Mouse (Mus musculus): ENCODE results near the gene Prr11. TPM values are rescaled to one million over a fixed set of nuclear protein-coding genes. Genes with fewer than 3 reads are reported as not detected.

The Prr11 gene
- 10.5 and 12.8 TPM in 2 replicates for polyA plus RNA-seq (2012; rRNA removed)

GRCm38 (mm10) chr11:87108409-87108754, at the start of gene Prr11:
Prr11 (minus strand) TSS chr11:87108708.

DNA sequence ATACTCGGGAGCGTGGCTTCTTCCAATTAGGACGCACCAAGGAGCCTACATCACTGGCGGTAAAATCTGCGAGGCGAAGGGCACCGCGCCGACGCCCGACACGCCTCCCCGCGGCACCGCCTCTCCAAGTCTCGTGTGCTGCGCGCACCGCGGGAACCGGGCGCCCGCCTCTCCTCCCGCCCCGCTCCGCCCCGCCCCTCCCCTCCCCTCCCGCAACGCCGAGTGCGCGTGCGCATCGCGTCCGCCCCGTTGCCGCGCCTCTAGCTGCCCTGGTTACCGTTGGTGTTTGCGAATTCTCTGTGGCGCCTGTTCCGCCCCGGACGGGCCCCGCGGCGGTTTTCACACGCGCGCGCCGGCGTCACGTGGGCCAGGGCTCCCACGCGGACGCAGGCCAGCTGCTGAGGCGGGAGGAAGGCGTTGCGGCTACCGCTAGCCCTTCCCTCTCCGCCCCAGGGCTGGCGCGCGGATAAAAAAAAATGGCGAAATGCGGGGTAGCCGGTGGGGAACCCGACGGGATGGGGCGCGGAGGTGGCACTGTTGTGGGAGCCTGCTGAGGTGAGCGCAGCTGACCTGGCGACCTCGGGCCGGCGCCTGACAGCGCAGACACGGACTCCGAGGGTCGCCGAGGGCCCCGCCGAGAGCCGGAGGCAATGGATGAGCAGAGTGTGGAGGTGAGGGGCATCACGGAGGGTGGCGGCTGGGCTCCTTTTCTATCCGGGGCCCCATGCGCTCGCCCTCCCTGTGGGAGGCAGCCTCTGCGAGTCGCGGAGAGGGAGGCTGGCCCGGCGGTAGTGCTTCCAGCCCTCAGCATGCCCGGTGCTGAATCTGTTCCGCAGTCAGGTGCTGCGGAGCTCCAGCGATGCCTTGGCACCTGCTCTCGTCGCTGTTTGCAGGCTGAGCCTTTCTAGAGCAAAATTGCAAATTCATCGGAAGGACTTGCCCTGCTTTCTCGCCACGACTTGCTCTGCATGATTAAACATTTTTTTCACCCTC, 18.6 kb upstream of the Prr11 start, which contains the start of gene Trim37:
Gene Trim37, plus strand, starts transcription at position 254 of the 993 bp plus-strand sequence.

DNA sequence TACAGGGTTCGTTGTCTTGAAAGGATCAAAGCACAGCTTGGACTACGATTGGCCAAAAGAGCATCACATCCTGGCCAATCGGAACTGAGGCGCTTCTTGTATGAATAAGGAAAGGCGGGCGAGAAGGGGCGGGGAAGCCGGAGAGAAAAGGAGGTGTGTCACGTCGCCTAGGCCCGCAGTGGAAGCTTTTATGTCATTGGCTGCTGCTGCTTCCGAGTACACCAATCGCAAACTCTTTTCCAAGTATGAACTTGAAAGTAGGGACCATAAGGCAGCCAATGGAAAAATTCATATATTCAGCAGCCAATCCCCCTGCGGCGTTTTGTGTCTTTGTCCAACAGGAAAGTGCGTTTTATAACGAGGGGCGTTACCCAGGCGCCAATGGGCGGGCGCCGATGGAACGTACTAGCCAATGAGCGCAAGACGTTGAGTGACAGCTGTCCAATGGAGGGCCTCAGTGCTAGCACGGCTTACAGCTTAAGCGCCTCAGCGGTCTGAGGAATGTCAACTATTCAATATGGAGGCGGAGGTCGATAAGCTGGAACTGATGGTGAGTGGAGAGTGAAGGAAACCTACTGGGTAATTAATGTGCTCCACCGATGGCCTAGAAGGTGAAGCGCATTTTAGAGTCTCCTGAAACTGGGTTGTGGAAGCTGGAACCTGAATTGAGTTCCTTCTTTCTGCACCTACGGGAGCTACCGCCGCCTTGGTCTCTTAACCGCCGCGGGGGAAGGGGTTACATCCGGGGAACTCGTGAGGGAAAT, 429 bp upstream of the Prr11 start, which contains the start of gene Ska2:
Gene Ska2, plus strand, starts transcription at position 480 of the 764 bp plus-strand sequence.

DNA sequence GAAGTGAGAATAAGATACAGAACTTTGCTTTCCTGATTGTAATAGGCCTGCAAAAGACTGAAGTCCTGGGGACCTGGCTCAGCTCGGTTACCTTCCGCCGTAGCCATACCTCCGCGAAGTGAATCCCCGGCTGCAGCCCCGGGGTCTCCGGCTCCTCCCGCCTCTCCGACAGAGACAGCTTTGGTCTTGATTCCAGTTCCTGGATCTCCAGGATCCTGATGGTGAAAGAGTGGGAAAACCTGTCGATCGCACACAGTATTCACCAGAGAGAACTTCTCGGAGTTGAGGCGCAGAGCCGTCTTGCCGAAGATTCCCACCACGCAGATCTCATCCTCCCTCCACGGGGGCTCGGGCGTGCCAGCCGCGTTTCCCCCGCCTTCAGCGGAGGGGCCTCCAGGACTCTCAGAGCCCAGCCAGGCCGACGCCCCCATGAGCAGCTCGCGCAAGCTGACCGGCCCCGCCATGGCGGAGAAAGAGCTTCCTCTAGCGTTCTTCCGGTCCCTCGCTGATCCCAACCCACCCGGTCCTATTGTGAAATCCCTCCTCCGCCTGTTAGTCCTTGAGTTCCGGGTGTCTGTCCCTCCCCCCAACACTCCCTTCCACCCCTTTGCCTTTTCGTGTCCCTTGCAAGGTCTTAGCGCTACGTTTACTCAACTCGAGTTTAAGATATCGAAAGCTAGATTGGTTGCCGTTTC, 22.1 kb downstream of the Prr11 start, which contains the start of gene Smg8:
Gene Smg8, minus strand, starts transcription at position 485 of the 695 bp plus-strand sequence.

GRCm38 (mm10) chr11:87073866-87074440, 34.6 kb downstream of the Prr11 start, which contains the start of gene Gdpd1:
Gdpd1 (minus strand) TSS chr11:87074062.

Other genes with a start within 250 kb of the Prr11 start
- 7.1 and 7.2 TPM in 2 replicates for gene Ypel2, start 115.0 kb downstream of the Prr11 start, polyA plus RNA-seq (2012; rRNA removed)
- gene Gdpd1, start 34.6 kb downstream of the Prr11 start, polyA plus RNA-seq (2012; rRNA removed): 60.0 and 75.1 TPM in 2 replicates
- 19.1 and 19.5 TPM in 2 replicates for gene Smg8, start 21.9 kb downstream of the Prr11 start, polyA plus RNA-seq (2012; rRNA removed)
- 50.2 and 58.8 TPM in 2 replicates for gene Ska2, start 526 bp upstream of the Prr11 start, polyA plus RNA-seq (2012; rRNA removed)
- 45.9 and 51.7 TPM in 2 replicates for gene Trim37, start 18.4 kb upstream of the Prr11 start, polyA plus RNA-seq (2012; rRNA removed)